Mouse (Mus musculus) neutrophil, adult 5-6 weeks (primary cell): ENCODE results near the gene Psmb11. TPM values are rescaled to one million over a fixed set of nuclear protein-coding genes. Genes with fewer than 3 reads are reported as not detected.

Source experiments
- ATAC-seq: fragments of 151-379, 151-347 bp; 2 replicates; pipeline ENCODE4 v1.8.0; 2017; ENCODE audit warnings: mild to moderate bottlenecking, moderate TSS enrichment; ENCODE audit not compliant: insufficient number of reproducible peaks, poor library complexity, low FRiP score, severe bottlenecking; ENCODE audit errors: extremely low read depth
- total RNA-seq: library from RNA; stranded (forward); fragments of 200-1000 nt; gene quantifications from 2 replicates; pipeline ENCODE4 v1.2.3, GENCODE M21; 2017

Psmb11 gene
- total RNA-seq, 1 experiment from 2014 or later = 0.12 TPM

DNA sequence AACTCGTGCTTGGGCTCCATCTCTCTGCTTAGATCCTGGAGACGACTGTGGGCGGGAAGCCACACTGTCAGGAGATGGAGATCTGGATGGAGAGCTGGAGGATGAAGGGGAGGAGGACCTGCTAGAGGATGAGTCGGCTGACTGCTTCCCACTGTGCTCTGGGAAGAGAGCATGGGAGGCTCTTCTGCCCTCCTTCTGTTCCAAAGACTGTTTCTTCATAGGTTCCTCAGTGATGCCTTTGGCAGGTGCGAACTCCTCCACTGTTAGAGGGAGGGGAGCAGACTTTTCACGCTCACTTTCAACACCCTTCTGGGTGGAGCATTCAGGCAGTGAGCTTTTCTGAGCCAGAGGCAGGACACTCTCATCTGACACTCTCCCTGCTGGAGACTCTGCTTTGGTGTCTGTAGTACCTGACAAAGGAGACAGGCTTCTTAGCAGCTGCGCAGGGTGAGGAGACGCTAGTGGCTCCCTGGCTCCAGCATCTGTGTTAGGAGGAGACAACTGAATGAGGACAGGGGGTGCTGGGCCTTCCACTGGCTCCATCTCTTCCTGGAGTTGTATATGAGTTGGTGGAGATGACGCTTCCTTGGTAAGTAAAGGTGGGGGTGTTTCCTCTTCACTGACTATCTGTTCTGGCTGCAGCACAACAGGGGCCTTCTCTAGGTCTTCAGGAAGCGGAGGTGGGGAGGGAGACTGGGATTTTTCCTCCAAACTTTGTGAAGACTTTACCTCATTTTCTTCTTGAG is 43.4 kb downstream of the Psmb11 start:
- ATAC-seq = no peak

DNA sequence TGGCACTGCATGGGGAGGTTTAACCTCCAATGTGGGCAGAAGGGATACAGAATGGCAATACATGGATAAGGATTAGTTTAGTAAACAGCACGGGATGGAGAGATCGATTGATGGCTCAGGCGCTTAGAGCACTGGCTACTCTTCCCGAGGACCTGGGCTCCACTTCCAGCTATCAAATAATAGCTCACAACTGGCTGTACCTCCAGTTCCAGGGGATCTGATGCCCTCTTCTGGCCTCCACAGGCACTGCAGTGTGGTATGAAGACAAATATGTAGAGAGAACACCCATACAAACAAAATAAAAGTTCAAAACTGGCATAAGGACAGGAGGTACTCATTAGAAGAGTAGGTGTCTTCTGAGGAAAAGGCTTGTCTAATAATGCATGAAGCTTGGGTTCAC is 48.1 kb downstream of the Psmb11 start:
- no peak for ATAC-seq

DNA sequence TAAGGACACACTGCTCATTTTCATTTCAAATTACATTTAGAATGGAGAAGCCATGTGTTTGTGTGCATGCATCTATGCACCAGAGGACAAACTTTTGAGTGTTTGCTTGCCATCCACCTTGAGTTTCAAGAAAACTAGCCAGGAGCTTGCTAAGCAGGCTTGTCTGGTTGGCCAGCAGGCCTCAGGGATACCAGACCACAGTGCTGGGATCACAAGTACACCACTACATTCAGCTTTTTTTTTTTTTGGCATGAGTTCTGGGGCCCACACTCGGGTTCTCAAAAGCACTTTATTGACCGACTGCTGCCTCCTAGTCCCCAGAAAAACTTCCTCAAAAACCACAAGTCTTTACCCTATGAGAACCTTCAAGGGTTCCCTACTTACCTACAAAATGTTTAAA is 53.1 kb downstream of the Psmb11 start:
- no peak for ATAC-seq

GRCm38 (mm10) chr14:54676290-54676689 is 55.1 kb downstream of the Psmb11 start:
- ATAC-seq = no peak

DNA sequence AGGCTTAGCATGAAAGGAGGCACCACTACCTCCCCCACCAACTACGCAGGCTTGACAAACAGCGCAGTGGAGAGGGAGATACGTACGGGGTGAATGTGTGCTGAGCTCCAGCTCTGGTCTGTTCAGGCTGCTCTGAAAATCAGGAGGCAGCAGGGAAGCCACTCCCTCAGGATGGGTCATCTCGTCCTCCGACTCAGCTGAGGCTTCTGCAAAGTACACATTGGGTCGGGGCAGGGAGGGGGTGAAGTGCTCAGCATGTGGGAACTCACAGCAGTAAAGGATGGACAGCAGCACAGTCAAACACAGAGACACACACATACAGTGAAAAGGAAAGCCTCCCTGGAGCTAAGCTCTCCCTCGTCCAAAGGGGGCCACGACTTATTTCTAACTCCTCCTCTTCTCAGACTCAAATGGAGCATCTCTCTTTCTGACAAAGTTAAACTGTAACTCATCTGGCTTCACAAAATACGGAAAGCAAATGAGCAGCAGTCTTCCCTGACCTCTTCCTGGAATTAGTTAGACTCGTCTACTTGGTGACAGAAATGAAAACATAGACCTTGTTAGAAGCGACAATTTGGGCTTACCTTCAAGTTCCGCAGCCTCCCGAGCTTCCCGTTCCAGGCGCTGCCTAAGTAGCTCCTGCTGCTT is 57.5 kb downstream of the Psmb11 start:
- no peak for ATAC-seq

Other genes with a start within 250 kb of the Psmb11 start
- gene Slc7a7, start 203.7 kb upstream of the Psmb11 start, total RNA-seq = 2.8 and 7.4 TPM in 2 replicates
- gene Mrpl52, start 194.5 kb upstream of the Psmb11 start, total RNA-seq = 31.8 and 33.4 TPM in 2 replicates
- gene Mmp14, start 189.8 kb upstream of the Psmb11 start, total RNA-seq = 0.58 and 2.6 TPM in 2 replicates
- 69.1 and 100 TPM in 2 replicates for gene Lrp10, start 157.3 kb upstream of the Psmb11 start, total RNA-seq
- gene Rem2, start 145.3 kb upstream of the Psmb11 start, total RNA-seq = 0.61 and 0.93 TPM in 2 replicates
- gene Prmt5, start 103.9 kb upstream of the Psmb11 start, total RNA-seq = 13.3 and 18.4 TPM in 2 replicates
- 20.0 and 20.7 TPM in 2 replicates for gene Haus4, start 66.8 kb upstream of the Psmb11 start, total RNA-seq
- gene Ajuba, start 43.9 kb upstream of the Psmb11 start, total RNA-seq = 0.12 and 0.25 TPM in 2 replicates
- 2.1 and 4.5 TPM in 2 replicates for gene 4931414P19Rik, start 15.4 kb upstream of the Psmb11 start, total RNA-seq
- 24.0 and 29.1 TPM in 2 replicates for gene Psmb5, start 3.4 kb upstream of the Psmb11 start, total RNA-seq
- gene Gm17606, start 19.5 kb downstream of the Psmb11 start, total RNA-seq = not detected in 2 replicates
- 1.5 and 2.5 TPM in 2 replicates for gene Cdh24, start 19.9 kb downstream of the Psmb11 start, total RNA-seq
- gene 1700123O20Rik, start 64.8 kb downstream of the Psmb11 start, total RNA-seq = 24.8 and 28.1 TPM in 2 replicates
- 373 and 387 TPM in 2 replicates for gene Acin1, start 65.5 kb downstream of the Psmb11 start, total RNA-seq
- not detected in 2 replicates for gene Gm29776, start 77.4 kb downstream of the Psmb11 start, total RNA-seq
- 9.1 and 9.2 TPM in 2 replicates for gene Cebpe, start 90.7 kb downstream of the Psmb11 start, total RNA-seq
- gene Slc7a8, start 160.5 kb downstream of the Psmb11 start, total RNA-seq = 0.49 and 0.81 TPM in 2 replicates
- gene Rnf212b, start 192.7 kb downstream of the Psmb11 start, total RNA-seq = not detected in 2 replicates
- gene Homez, start 249.5 kb downstream of the Psmb11 start, total RNA-seq = 9.2 and 9.7 TPM in 2 replicates